Mouse (Mus musculus) hindbrain, embryonic 11.5 days (tissue): ENCODE measurements around the gene D6Ertd527e. TPM values are rescaled to one million over a fixed set of nuclear protein-coding genes. Genes with fewer than 3 reads are reported as not detected.

ENCODE experiments used
- ATAC-seq: fragments of 200-750 bp; cut with Nextera tagmentation; 2 replicates; pipeline ENCODE4 v1.8.0; 2017; ENCODE audit warnings: mild to moderate bottlenecking, moderate TSS enrichment, moderate library complexity; ENCODE audit not compliant: low FRiP score
- DNase-seq: peaks from one replicate; pipeline ENCODE4 v3.0.0-alpha.2; 2015; ENCODE audit warnings: low spot score
- H3K27ac ChIP-seq: fragments of 300-500 bp; sonication (generic); 2 replicates; pipeline ENCODE4 v1.5.1; 2014; ENCODE audit warnings: mild to moderate bottlenecking, low read depth, low read length
- H3K27me3 ChIP-seq: fragments of 300-500 bp; sonication (generic); 2 replicates; pipeline ENCODE4 v1.6.1; 2014; ENCODE audit warnings: mild to moderate bottlenecking, low read length, moderate library complexity, mixed read lengths; ENCODE audit not compliant: control insufficient read depth, insufficient read depth
- H3K36me3 ChIP-seq: fragments of 300-500 bp; sonication (generic); 2 replicates; pipeline ENCODE4 v1.6.1; 2014; ENCODE audit warnings: mild to moderate bottlenecking, low read length, moderate library complexity, mixed read lengths; ENCODE audit not compliant: control insufficient read depth, insufficient read depth
- H3K4me1 ChIP-seq: fragments of 300-500 bp; sonication (generic); replicated peaks from 2 replicates; pipeline ENCODE4 v1.6.1; 2014; ENCODE audit warnings: low read length, mixed read lengths; ENCODE audit not compliant: control insufficient read depth, insufficient read depth
- H3K4me2 ChIP-seq: fragments of 300-500 bp; sonication (generic); replicated peaks from 2 replicates; pipeline ENCODE4 v1.6.1; 2014; ENCODE audit warnings: mild to moderate bottlenecking, low read depth, low read length
- H3K4me3 ChIP-seq: fragments of 300-500 bp; sonication (generic); 2 replicates; pipeline ENCODE4 v1.5.1; 2014; ENCODE audit warnings: low read depth, low read length
- H3K9ac ChIP-seq: fragments of 300-500 bp; sonication (generic); 2 replicates; pipeline ENCODE4 v1.6.1; 2014; ENCODE audit warnings: low read depth, low read length
- H3K9me3 ChIP-seq: fragments of 300-500 bp; sonication (generic); 2 replicates; pipeline ENCODE4 v1.6.1; 2016; ENCODE audit warnings: low read length; ENCODE audit not compliant: control insufficient read depth
- WGBS: fragments of 180-500 bp; shearing (Covaris S2); extraction: QIAGEN DNeasy Blood & Tissue Kit; methylation state at CpG from one replicate; pipeline ENCODE4 v1.1.7; 2014; 5-methylcytosine and 5-hydroxymethylcytosine counted together
- polyA plus RNA-seq: library from polyadenylated mRNA; unstranded; fragments of >200 nt; fragmentation: Nextera tagmentation; extraction: Ambion mirVana; gene quantifications from 2 replicates; pipeline ENCODE4 v1.2.1, GENCODE M21; 2014

The D6Ertd527e gene
- polyA plus RNA-seq, result 0.08 TPM in 1 of 2 replicates, not detected in the other

GRCm38 (mm10) chr6:87104123-87104796 lies at the start of gene D6Ertd527e:
D6Ertd527e (plus strand) TSS chr6:87104746.
- DNase-seq (no peak), ATAC-seq (no peak)
- Histone ChIP-seq H3K4me3 (no peak within 1 kb of the TSS), H3K4me1 (0 out of 2 replicates have a peak, but pooled peaks cover under 1% of the 10 kb centered on the region), H3K4me2 (no peak within 1 kb of the TSS), H3K9me3 (no peaks in the 10 kb centered on the region), H3K27me3 (no peaks in the 10 kb centered on the region), H3K36me3 (no peaks in the 10 kb centered on the region), H3K27ac (no peak within 1 kb of the TSS), H3K9ac (no peak within 1 kb of the TSS)
- 85% methylated on average over 11 of the region's 11 CpGs for WGBS

GRCm38 (mm10) chr6:87059754-87060153 lies 44.8 kb upstream of the D6Ertd527e start:
- ATAC-seq (no peak), DNase-seq (no peak)
- no peak overlapping the region for H3K9ac ChIP-seq
- no peak overlapping the region for H3K27ac ChIP-seq
- H3K27me3 ChIP-seq, result no peaks in the 10 kb centered on the region
- H3K4me3 ChIP-seq, result no peak overlapping the region
- no peaks in the 10 kb centered on the region for H3K4me1 ChIP-seq
- no peaks in the 10 kb centered on the region for H3K9me3 ChIP-seq
- no peak overlapping the region for H3K4me2 ChIP-seq
- WGBS, result 91% methylated on average over 1 of the region's 1 CpGs
- H3K36me3 ChIP-seq, result peaks cover 3% of the 10 kb centered on the region

- ATAC-seq, result no peak
- 91% methylated on average over 4 of the region's 4 CpGs for WGBS
- no peak overlapping the region for H3K4me2 ChIP-seq
These were observed 41.0 kb upstream of the D6Ertd527e start for GRCm38 (mm10) chr6:87063586-87063985.

GRCm38 (mm10) chr6:87068209-87068608 lies 36.3 kb upstream of the D6Ertd527e start:
- Histone ChIP-seq H3K9ac (no peak overlapping the region), H3K4me2 (no peak overlapping the region), H3K27me3 (no peaks in the 10 kb centered on the region), H3K4me1 (no peaks in the 10 kb centered on the region), H3K9me3 (no peaks in the 10 kb centered on the region), H3K27ac (no peak overlapping the region), H3K36me3 (no peaks in the 10 kb centered on the region; the same call in 1 of the 2 replicates), H3K4me3 (no peak overlapping the region)
- no peak for ATAC-seq
- DNase-seq, result no peak
- WGBS, result 92% methylated on average over 2 of the region's 2 CpGs

More at GRCm38 (mm10) chr6:87063586-87063985, 41.0 kb upstream of the D6Ertd527e start:
- Histone ChIP-seq H3K36me3 (peaks cover 3% of the 10 kb centered on the region), H3K4me3 (no peak overlapping the region), H3K4me1 (no peaks in the 10 kb centered on the region), H3K9ac (no peak overlapping the region), H3K27me3 (no peaks in the 10 kb centered on the region), H3K9me3 (no peaks in the 10 kb centered on the region), H3K27ac (no peak overlapping the region)
- no peak for DNase-seq

GRCm38 (mm10) chr6:87069195-87069900 lies 35.2 kb upstream of the D6Ertd527e start:
- Histone ChIP-seq H3K4me1 (no peaks in the 10 kb centered on the region), H3K9ac (no peak overlapping the region), H3K4me2 (no peak overlapping the region), H3K27me3 (no peaks in the 10 kb centered on the region), H3K9me3 (no peaks in the 10 kb centered on the region), H3K36me3 (no peaks in the 10 kb centered on the region), H3K4me3 (no peak overlapping the region), H3K27ac (no peak overlapping the region)
- DNase-seq (no peak), ATAC-seq (no peak)
- 87% methylated on average over 7 of the region's 7 CpGs for WGBS

GRCm38 (mm10) chr6:87070641-87071040 lies 33.9 kb upstream of the D6Ertd527e start:
- no peak overlapping the region for H3K27ac ChIP-seq
- 92% methylated on average over 4 of the region's 4 CpGs for WGBS
- H3K27me3 ChIP-seq, result no peaks in the 10 kb centered on the region

GRCm38 (mm10) chr6:87072759-87073158 lies 31.8 kb upstream of the D6Ertd527e start:
- 89% methylated on average over 4 of the region's 4 CpGs for WGBS
- no peak for DNase-seq
- no peak overlapping the region for H3K4me3 ChIP-seq
- no peaks in the 10 kb centered on the region for H3K9me3 ChIP-seq
- no peaks in the 10 kb centered on the region for H3K4me1 ChIP-seq
- ATAC-seq, result no peak
- no peak overlapping the region for H3K9ac ChIP-seq
- no peak overlapping the region for H3K27ac ChIP-seq
- H3K27me3 ChIP-seq, result no peaks in the 10 kb centered on the region
- H3K36me3 ChIP-seq, result no peaks in the 10 kb centered on the region
- no peak overlapping the region for H3K4me2 ChIP-seq

More at GRCm38 (mm10) chr6:87070641-87071040, 33.9 kb upstream of the D6Ertd527e start:
- Histone ChIP-seq H3K4me3 (no peak overlapping the region), H3K9me3 (no peaks in the 10 kb centered on the region), H3K9ac (no peak overlapping the region), H3K4me2 (no peak overlapping the region), H3K4me1 (no peaks in the 10 kb centered on the region), H3K36me3 (no peaks in the 10 kb centered on the region)
- no peak for DNase-seq
- ATAC-seq, result no peak

- H3K9ac ChIP-seq, result no peak overlapping the region
- no peak overlapping the region for H3K27ac ChIP-seq
- H3K4me2 ChIP-seq, result no peak overlapping the region
- H3K36me3 ChIP-seq, result no peaks in the 10 kb centered on the region
- no peak overlapping the region for H3K4me3 ChIP-seq
- 67% methylated on average over 3 of the region's 3 CpGs for whole genome bisulfite sequencing
- H3K27me3 ChIP-seq, result no peaks in the 10 kb centered on the region
- no peaks in the 10 kb centered on the region for H3K9me3 ChIP-seq
- DNase-seq, result no peak
- H3K4me1 ChIP-seq, result no peaks in the 10 kb centered on the region
- no peak for ATAC-seq
These were observed 29.4 kb upstream of the D6Ertd527e start for GRCm38 (mm10) chr6:87075092-87075685.
